Mouse (Mus musculus) cerebellum, postnatal 14 days (tissue): Measurements from ENCODE around the gene Gm10251.
"Not testable (repeated sequence)": the region's sequence is repeated elsewhere in the genome, so short reads cannot be mapped to it uniquely, and the experiment has no call there.

Experiments used
- DNase-seq, 2 experiments: peaks; one replicate each; pipeline ENCODE4 v3.0.0; 2021; ENCODE audit warnings: mixed read lengths in 2 of 2

Gene Gm10251

GRCm38 (mm10) chr14:6684070-6684469, at the start of gene Gm10251:
Gm10251 (minus strand) TSS chr14:6684170.
- DNase-seq, result not testable (repeated sequence)

GRCm38 (mm10) chr14:6720151-6720550, 36.2 kb upstream of the Gm10251 start, which contains the start of gene Gm8050:
Gm8050 (minus strand) TSS chr14:6720251.
- DNase-seq, result not testable (repeated sequence)

DNA sequence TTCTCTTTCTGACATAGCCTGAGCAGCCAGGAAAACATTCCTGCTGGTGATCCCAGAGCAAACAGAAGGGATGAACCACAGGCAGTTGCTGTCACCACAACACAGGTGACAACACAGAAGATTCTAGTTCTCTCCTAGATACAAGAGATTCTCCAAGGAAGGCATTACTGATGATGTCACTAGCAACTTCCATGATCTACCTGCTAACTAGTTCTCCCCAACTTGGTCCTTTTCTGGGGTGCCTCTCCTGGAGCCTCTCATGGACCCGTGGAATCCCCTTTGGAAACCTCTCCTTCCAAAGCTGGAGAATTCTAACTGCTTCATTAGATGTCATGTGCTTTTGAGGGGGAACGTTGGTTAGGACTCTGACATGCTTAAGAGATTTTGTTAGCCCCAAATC, 61.7 kb downstream of the Gm10251 start, which contains the start of gene Gm3460:
TSS of gene Gm3460 (minus strand) at position 101 of the 400 bp plus-strand sequence.
- not testable (repeated sequence) for DNase-seq

DNA sequence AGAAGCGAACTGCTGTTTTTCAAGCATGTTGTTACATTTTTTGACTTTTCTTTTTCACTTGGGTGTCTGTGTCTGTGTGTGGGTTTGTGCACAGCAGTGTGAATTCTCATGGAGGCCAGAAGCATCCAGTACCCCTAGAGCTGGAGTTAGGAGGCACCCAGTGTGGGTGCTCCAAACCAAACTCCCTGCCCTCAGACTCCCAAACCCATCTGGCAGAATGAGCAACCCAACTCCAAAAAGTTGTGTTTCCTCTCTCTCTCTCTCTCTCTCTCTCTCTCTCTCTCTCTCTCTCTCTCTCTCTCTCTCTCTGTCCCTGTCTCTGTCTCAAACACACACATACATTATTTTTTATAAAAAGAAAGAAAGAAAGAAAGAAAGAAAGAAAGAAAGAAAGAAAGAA, 77.5 kb downstream of the Gm10251 start:
- peak in 1 of 2 experiments; percentile 1 for DNase-seq

GRCm38 (mm10) chr14:6605004-6605403, 79.0 kb downstream of the Gm10251 start:
- peak; percentile 29 to 52 for DNase-seq

GRCm38 (mm10) chr14:6604551-6604950, 79.4 kb downstream of the Gm10251 start:
- DNase-seq, result peak; percentile 4 to 8

- not testable (repeated sequence) for DNase-seq
These were observed 93.5 kb downstream of the Gm10251 start, which contains the start of gene Gm3629 for GRCm38 (mm10) chr14:6590513-6590912. Gm3629 (minus strand) TSS chr14:6590613.
